Mouse (Mus musculus) embryonic facial prominence, embryonic 10.5 days (tissue): ENCODE data around the gene Nacc2. TPM values are rescaled to one million over a fixed set of nuclear protein-coding genes. Genes with fewer than 3 reads are reported as not detected.

Experiments used
- DNase-seq: peaks from one replicate; pipeline ENCODE4 v3.0.0-alpha.2; 2017; ENCODE audit warnings: low spot score
- H3K27ac ChIP-seq: fragments of 300-500 bp; sonication (generic); replicated peaks from 2 replicates; pipeline ENCODE4 v1.5.1; 2016; ENCODE audit warnings: mild to moderate bottlenecking
- H3K27me3 ChIP-seq: fragments of 300-500 bp; sonication (generic); replicated peaks from 2 replicates; pipeline ENCODE4 v1.6.1; 2016; ENCODE audit warnings: low read depth, mild to moderate bottlenecking; ENCODE audit not compliant: poor library complexity, severe bottlenecking
- H3K36me3 ChIP-seq: fragments of 300-500 bp; sonication (generic); replicated peaks from 2 replicates; pipeline ENCODE4 v1.6.1; 2016; ENCODE audit warnings: mild to moderate bottlenecking, moderate library complexity
- H3K4me1 ChIP-seq: fragments of 300-500 bp; sonication (generic); 2 replicates; pipeline ENCODE4 v1.6.1; 2016
- H3K4me3 ChIP-seq: fragments of 300-500 bp; sonication (generic); 2 replicates; pipeline ENCODE4 v1.5.1; 2016; ENCODE audit warnings: mild to moderate bottlenecking, moderate library complexity
- H3K9me3 ChIP-seq: fragments of 300-500 bp; sonication (generic); 2 replicates; pipeline ENCODE4 v1.6.1; 2016; ENCODE audit warnings: mild to moderate bottlenecking
- WGBS: fragments of 180-500 bp; shearing (Covaris S2); methylation state at CpG from one replicate; pipeline ENCODE4 v1.1.7; 2016; 5-methylcytosine and 5-hydroxymethylcytosine counted together
- polyA plus RNA-seq: library from polyadenylated mRNA; unstranded; fragments of >200 nt; fragmentation: Nextera tagmentation; extraction: Ambion mirVana; gene quantifications from 2 replicates; pipeline ENCODE4 v1.2.1, GENCODE M21; 2016

The Nacc2 gene
- polyA plus RNA-seq, 1 experiment from 2014 or later, result 5.9 TPM

DNA sequence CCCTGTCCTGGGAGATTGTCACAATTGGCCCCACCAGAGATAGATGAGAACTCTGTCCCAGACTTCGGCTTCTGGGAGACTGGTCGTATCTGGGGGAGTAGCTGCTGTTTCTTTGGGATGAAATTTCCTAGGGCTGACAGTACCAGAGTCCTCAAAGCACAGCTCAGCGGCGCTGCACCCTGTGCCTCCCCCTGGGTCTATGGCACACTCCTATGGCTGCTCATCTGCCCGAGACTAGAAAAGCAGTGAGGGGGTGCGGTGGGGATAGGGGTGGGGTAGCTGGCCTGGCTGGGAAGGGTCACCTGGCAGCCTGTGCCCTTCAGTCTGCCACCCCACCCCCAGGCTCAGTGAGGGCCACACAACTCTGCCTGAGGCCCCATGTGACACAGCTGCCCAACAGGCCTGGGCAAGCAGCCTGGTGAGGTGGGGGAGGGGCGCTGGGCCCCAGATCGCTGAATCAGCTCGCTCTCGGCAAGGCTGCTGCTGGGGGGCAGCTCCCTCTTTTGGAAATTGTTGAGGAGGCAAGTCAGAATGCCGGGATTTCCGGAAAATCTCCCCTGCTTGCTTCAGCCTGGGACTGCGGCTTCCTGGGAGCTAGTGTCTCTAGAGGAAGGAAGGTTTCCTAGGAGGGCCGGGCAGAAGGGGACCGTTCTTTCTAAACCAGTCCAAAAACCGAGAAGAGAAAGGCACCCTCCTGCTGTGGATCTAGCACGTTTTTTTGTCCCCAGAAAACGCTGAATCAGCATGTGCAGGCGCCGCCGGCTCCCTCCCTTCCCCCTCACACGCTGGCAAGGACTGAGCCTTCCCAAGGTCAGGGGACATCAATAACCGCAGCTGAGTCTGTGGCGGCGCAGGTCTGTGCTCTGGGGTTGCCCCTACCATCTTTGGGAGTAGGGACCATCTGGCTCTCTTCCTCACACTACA lies 9.9 kb upstream of the Nacc2 start:
- H3K4me1 ChIP-seq, result peaks cover 27% of the 10 kb centered on the region
- DNase-seq, result peak; percentile 87
- peak overlapping the region; percentile 50 for H3K4me3 ChIP-seq
- peaks cover 25% of the 10 kb centered on the region for H3K36me3 ChIP-seq
- 4% methylated on average over 25 of the region's 25 CpGs for WGBS
- H3K27ac ChIP-seq, result peak overlapping the region; percentile 87
- 0 out of 2 replicates have a peak, but pooled peaks cover 4% of the 10 kb centered on the region for H3K27me3 ChIP-seq
- no peaks in the 10 kb centered on the region for H3K9me3 ChIP-seq

DNA sequence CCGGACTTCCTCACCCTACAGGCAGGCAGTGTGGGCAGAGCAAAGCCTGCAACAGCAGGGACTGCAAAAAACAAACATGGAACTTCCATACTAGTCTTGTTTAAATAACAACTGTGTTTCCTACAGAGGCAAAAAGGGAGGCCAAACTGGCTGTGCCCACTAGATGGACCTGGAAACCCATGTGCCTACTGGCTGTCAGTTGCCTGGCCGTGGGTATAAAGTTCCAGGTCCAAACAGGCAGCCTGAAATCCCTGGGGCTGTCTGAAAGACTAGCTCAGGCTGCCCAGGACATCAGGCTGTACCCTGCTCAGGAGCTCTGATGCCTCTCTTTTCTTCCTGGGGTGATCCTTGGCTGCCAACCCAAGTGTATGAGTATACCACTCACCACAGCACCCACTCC lies 8.3 kb upstream of the Nacc2 start:
- Histone ChIP-seq H3K27me3 (0 out of 2 replicates have a peak, but pooled peaks cover 4% of the 10 kb centered on the region), H3K27ac (no peak overlapping the region), H3K36me3 (peaks cover 10% of the 10 kb centered on the region; the same call in 1 of the 2 replicates), H3K9me3 (no peaks in the 10 kb centered on the region), H3K4me1 (peaks cover 27% of the 10 kb centered on the region), H3K4me3 (no peak overlapping the region)
- no peak for DNase-seq
- WGBS, result 82% methylated on average over 2 of the region's 2 CpGs

- Histone ChIP-seq H3K27me3 (0 out of 2 replicates have a peak, but pooled peaks cover 4% of the 10 kb centered on the region), H3K27ac (0 out of 2 replicates have a peak overlapping the region, but pooled peaks have one; percentile 45), H3K4me3 (no peak overlapping the region), H3K36me3 (no peaks in the 10 kb centered on the region), H3K4me1 (peaks cover 27% of the 10 kb centered on the region), H3K9me3 (no peaks in the 10 kb centered on the region)
- WGBS, result 53% methylated on average over 3 of the region's 3 CpGs
- DNase-seq, result no peak
Observed at GRCm38 (mm10) chr2:26129962-26130361, 6.9 kb upstream of the Nacc2 start.

- Histone ChIP-seq H3K27ac (no peak overlapping the region), H3K36me3 (no peaks in the 10 kb centered on the region), H3K9me3 (no peaks in the 10 kb centered on the region), H3K4me3 (no peak overlapping the region), H3K4me1 (peaks cover 27% of the 10 kb centered on the region), H3K27me3 (peaks cover 8% of the 10 kb centered on the region)
- DNase-seq, result no peak
- WGBS, result 94% methylated on average over 2 of the region's 2 CpGs
Observed at GRCm38 (mm10) chr2:26129346-26129745, 6.3 kb upstream of the Nacc2 start.

GRCm38 (mm10) chr2:26122171-26123078 lies 595 bp downstream of the Nacc2 start:
- Histone ChIP-seq H3K4me3 (peak overlapping the region; percentile 81), H3K27me3 (peaks cover 65% of the 10 kb centered on the region), H3K36me3 (no peaks in the 10 kb centered on the region), H3K9me3 (no peaks in the 10 kb centered on the region), H3K27ac (peak overlapping the region; percentile 75), H3K4me1 (peaks cover 28% of the 10 kb centered on the region)
- peak; percentile 63 for DNase-seq
- under 1% methylated on average over 109 of the region's 109 CpGs for WGBS

GRCm38 (mm10) chr2:26121541-26122083 lies 1.4 kb downstream of the Nacc2 start:
- Histone ChIP-seq H3K4me3 (peak overlapping the region; percentile 81), H3K27me3 (peaks cover 73% of the 10 kb centered on the region), H3K27ac (no peak overlapping the region), H3K9me3 (no peaks in the 10 kb centered on the region), H3K36me3 (no peaks in the 10 kb centered on the region), H3K4me1 (peaks cover 28% of the 10 kb centered on the region)
- 16% methylated on average over 17 of the region's 17 CpGs for WGBS
- DNase-seq, result no peak

DNA sequence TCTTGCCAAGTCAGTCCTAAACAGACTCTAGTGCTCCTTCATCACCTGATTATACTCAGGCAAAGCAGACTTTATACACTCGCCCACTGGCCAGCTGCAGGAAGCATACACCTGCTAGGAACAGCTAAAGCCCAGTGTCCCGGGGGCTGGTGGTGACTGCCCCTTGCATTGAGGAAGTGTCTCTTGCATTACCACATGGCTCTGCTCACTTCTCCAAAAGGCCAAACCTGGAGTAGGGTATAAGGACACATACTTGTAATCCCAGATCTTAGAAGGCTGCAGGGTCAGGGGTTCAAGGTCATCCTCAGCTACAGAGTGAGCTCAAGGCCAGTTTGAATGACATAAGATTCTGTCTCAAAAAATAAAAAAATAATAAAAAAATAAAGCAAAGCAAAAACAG lies 3.4 kb downstream of the Nacc2 start:
- Histone ChIP-seq H3K9me3 (no peaks in the 10 kb centered on the region), H3K4me1 (peaks cover 28% of the 10 kb centered on the region), H3K36me3 (no peaks in the 10 kb centered on the region), H3K27ac (no peak overlapping the region), H3K4me3 (no peak overlapping the region), H3K27me3 (peaks cover 86% of the 10 kb centered on the region)
- DNase-seq, result no peak
- 77% methylated on average over 2 of the region's 2 CpGs for WGBS

DNA sequence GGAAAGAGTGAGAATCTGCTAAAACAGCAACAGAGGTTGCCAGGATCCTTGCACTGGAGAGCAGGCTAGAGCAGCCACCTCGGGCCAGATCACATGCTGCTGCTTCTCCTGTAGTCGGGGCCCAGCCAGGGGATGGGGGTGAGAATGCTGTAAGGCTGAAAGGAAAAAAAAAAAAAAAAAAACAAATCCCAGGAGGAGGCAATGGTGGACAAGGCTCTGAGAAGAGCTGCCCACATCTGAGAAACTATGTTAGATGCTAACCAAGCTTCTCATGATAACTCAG lies 3.8 kb downstream of the Nacc2 start:
- Histone ChIP-seq H3K27ac (no peak overlapping the region), H3K27me3 (peaks cover 82% of the 10 kb centered on the region), H3K4me3 (no peak overlapping the region), H3K9me3 (no peaks in the 10 kb centered on the region), H3K36me3 (no peaks in the 10 kb centered on the region), H3K4me1 (peaks cover 28% of the 10 kb centered on the region)
- DNase-seq, result no peak
- 20% methylated on average over 2 of the region's 2 CpGs for WGBS

- H3K27me3 ChIP-seq, result peaks cover 77% of the 10 kb centered on the region
Observed at GRCm38 (mm10) chr2:26118584-26119309, 4.3 kb downstream of the Nacc2 start.

GRCm38 (mm10) chr2:26117580-26117979 lies 5.4 kb downstream of the Nacc2 start:
- Histone ChIP-seq H3K9me3 (no peaks in the 10 kb centered on the region), H3K27me3 (peaks cover 65% of the 10 kb centered on the region), H3K4me1 (peaks cover 15% of the 10 kb centered on the region), H3K27ac (no peak overlapping the region), H3K36me3 (no peaks in the 10 kb centered on the region), H3K4me3 (no peak overlapping the region)
- DNase-seq, result no peak
- WGBS, result 57% methylated on average over 1 of the region's 1 CpGs

More at GRCm38 (mm10) chr2:26118584-26119309, 4.3 kb downstream of the Nacc2 start:
- no peaks in the 10 kb centered on the region for H3K36me3 ChIP-seq
- no peak for DNase-seq
- 44% methylated on average over 4 of the region's 4 CpGs for WGBS
- H3K4me1 ChIP-seq, result peaks cover 27% of the 10 kb centered on the region
- H3K4me3 ChIP-seq, result no peak overlapping the region
- no peaks in the 10 kb centered on the region for H3K9me3 ChIP-seq
- H3K27ac ChIP-seq, result no peak overlapping the region

GRCm38 (mm10) chr2:26116550-26116949 lies 6.5 kb downstream of the Nacc2 start:
- peaks cover 55% of the 10 kb centered on the region for H3K27me3 ChIP-seq
- no peak overlapping the region for H3K4me3 ChIP-seq
- H3K9me3 ChIP-seq, result no peaks in the 10 kb centered on the region
- WGBS, result 82% methylated on average over 3 of the region's 3 CpGs
- peaks cover 8% of the 10 kb centered on the region for H3K4me1 ChIP-seq
- H3K27ac ChIP-seq, result no peak overlapping the region
- no peak for DNase-seq
- no peaks in the 10 kb centered on the region for H3K36me3 ChIP-seq

GRCm38 (mm10) chr2:26115215-26115614 lies 7.8 kb downstream of the Nacc2 start:
- Histone ChIP-seq H3K4me1 (peaks cover 8% of the 10 kb centered on the region), H3K27ac (no peak overlapping the region), H3K9me3 (no peaks in the 10 kb centered on the region), H3K4me3 (no peak overlapping the region), H3K27me3 (peaks cover 42% of the 10 kb centered on the region), H3K36me3 (no peaks in the 10 kb centered on the region)
- no peak for DNase-seq
- WGBS, result 82% methylated on average over 6 of the region's 6 CpGs
